Mouse (Mus musculus): ENCODE data around the gene S100a2. TPM values are rescaled to one million over a fixed set of nuclear protein-coding genes. Genes with fewer than 3 reads are reported as not detected.

Gene S100a2
- total RNA-seq, 2 experiments from 2014 or later = not detected

DNA sequence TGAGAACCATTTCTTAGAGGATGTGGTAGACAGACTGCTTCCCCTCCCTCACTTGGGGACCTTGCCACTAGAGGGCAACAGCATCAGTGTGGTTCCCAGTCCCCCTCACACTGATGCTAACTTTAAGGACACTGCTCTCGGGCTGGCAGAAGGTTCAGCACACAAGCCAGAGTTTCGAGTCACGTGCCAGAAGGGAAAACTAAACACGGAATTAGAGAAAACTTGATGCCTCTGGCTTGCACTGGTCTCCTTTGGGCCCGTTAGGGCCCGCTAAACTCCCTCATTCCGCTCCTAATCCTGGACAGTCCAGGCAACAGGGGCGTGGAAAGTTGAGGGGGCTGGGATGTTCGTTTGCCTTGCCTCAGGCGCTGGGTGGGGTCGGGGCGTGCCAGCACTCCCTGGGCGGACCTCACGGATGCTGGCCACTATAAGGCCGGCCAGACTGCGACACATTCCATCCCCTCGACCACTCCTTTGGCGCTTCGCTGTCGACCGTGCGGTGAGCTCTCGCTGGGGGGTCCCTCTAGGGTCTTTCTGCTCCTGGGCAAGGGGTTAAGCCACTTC, 22.8 kb downstream of the S100a2 start, which contains the start of gene S100a6:
Gene S100a6, plus strand, starts transcription at position 155 of the 564 bp plus-strand sequence.
- intact Hi-C loops (cut with DNase I) = loop anchor here (1.0 to 5.0 kb wide), 2 partner anchors 26 to 86 kb away; partner anchors contain the start of gene S100a14
- DNase-seq (ENCODE audit: low spot score in 2 of 2) = no peak

DNA sequence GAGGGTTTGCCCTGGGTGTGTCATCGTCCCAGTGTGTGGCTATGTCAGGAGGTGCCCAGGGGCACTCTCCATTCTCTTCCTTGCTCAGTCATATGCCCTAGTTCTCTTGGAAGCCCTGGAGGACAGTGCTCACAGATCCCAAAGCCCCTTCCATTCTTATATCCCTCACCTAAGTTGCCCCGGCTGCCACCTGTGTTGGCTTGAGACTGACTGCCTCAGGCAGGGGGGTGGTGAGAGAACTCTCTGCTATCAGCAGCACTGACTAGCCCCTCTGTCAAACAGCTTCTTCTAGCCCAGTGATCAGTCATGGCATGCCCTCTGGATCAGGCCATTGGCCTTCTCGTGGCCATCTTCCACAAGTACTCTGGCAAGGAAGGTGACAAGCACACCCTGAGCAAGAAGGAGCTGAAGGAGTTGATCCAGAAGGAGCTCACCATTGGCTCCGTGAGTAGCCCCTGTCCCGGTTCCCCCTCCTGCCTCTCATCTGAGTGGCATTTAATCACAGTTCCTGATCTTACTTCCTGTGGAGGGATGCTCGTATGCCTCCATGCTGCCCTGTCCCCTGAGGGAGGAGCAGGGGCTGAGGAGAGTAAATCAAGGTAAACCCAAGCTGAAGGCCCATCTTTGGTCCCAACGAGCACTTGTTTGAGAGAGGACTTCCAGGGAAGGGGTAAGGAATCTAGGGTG, 23.6 kb downstream of the S100a2 start:
- intact Hi-C loops (cut with DNase I) = loop anchor here (5.0 kb wide), 1 partner anchor 86 kb away; the partner anchor contains the start of gene S100a14
- DNase-seq (ENCODE audit: low spot score in 2 of 2) = no peak

GRCm38 (mm10) chr3:90614148-90614530, 24.1 kb downstream of the S100a2 start:
- intact Hi-C loops (cut with DNase I) = loop anchor here (5.0 kb wide), 1 partner anchor 87 kb away; the partner anchor contains the start of gene S100a14
- DNase-seq (ENCODE audit: low spot score in 2 of 2) = no peak

- DNase-seq (ENCODE audit: low spot score in 2 of 2) = no peak
- intact Hi-C loops (cut with DNase I) = loop anchor here (1.0 to 5.0 kb wide), 3 partner anchors 29 to 87 kb away; partner anchors contain the start of genes S100a14 and S100a7a
These were observed 24.7 kb downstream of the S100a2 start for GRCm38 (mm10) chr3:90614611-90615251.

- peak; percentile 57 to 74 for DNase-seq (ENCODE audit: low spot score in 2 of 2)
- intact Hi-C loops (cut with DNase I) = loop anchor here (1.0 to 5.0 kb wide), 2 partner anchors 30 to 37 kb away; partner anchors contain the start of gene S100a7a
These were observed 25.4 kb downstream of the S100a2 start for GRCm38 (mm10) chr3:90615415-90615814.

DNA sequence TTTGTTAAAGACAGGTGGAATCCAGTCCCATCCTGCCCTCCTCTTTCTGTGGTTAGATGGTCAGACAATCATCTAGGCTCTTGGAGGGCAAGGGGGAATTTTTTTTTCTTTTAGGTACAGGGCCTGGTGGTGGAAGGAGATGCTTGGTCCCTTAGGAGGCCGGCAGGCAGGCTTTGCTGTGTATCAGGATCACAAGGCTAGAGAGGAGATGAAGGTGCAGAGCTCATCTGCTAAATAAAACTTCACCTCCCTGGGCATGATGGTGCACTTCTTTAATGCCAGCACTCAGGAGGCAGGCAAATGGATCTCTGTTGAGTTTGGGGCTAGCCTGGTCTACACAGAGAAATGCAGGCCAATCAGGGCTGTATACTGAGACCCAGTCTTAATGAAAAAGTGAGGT, 25.9 kb downstream of the S100a2 start:
- intact Hi-C loops (cut with DNase I) = loop anchor here (1.0 to 5.0 kb wide), 2 partner anchors 31 to 36 kb away; partner anchors contain the start of gene S100a7a
- no peak for DNase-seq (ENCODE audit: low spot score in 2 of 2)

DNA sequence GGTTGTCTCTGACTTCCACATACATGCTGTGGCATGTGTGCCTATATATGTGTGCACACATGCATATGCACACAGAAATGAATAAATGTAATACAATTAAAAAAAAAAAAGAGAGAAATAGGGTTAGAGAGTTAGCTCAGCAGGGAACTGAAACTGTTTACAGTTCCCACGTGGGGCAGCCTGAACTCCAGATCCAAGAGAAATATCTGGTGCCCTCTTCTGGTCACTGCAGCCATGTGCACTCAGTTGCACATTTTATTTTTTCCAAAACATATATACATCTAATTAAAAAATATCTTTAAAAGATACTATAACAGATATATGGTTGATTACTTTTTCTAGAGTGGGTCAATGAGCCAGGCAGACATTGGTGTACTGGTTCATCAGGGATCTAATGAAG, 27.5 kb downstream of the S100a2 start:
- intact Hi-C loops (cut with DNase I) = loop anchor here (5.0 kb wide), 1 partner anchor 35 kb away; the partner anchor contains the start of gene S100a7a
- no peak for DNase-seq (ENCODE audit: low spot score in 2 of 2)

DNA sequence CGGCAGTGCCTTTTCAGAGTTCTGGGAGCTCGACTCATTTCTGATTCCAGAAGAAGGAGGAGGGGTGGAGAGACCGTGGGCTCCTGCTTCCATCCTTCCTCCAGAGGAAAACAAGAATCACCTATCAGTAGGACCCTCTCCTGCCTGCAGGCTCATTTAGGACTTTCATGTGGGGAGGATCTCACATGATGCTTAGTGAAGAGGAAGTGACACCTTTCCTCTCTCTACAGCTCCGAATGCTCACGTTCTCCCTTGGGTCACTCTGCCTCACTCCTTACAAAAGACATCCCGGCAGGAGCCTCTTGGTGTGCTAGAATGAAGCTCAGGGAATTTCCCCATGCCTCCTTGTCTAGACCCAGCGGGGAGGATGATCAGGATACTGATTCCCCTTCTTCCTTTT, 31.5 kb downstream of the S100a2 start:
- intact Hi-C loops (cut with DNase I) = no loop called here
- DNase-seq (ENCODE audit: low spot score in 2 of 2) = no peak

- no peak for DNase-seq (ENCODE audit: low spot score in 2 of 2)
- intact Hi-C loops (cut with DNase I) = no loop called here
These were observed 33.5 kb downstream of the S100a2 start for GRCm38 (mm10) chr3:90623435-90624071.

DNA sequence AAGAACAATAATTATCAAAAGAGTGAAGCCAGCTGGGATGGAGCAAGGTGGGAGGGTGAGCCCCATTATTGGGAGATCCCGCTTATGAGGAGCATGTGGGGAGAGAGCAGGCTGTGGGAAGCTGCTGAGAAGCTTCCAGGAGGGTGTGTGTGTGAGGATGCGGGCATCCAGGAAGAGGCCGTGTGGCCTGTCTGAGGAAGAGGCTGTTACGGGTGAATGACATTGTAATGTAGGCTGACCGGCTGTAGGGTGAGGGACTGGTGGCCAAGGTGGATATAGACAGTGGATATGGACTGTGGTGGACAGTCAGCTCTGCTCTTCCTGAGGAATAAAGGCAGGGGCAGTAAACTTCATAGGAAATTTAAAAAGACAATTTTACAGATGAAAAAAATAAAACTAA, 35.4 kb downstream of the S100a2 start:
- intact Hi-C loops (cut with DNase I) = no loop called here
- no peak for DNase-seq (ENCODE audit: low spot score in 2 of 2)

- no peak for DNase-seq (ENCODE audit: low spot score in 2 of 2)
- intact Hi-C loops (cut with DNase I) = no loop called here
These were observed 36.4 kb downstream of the S100a2 start for GRCm38 (mm10) chr3:90626266-90627021.

DNA sequence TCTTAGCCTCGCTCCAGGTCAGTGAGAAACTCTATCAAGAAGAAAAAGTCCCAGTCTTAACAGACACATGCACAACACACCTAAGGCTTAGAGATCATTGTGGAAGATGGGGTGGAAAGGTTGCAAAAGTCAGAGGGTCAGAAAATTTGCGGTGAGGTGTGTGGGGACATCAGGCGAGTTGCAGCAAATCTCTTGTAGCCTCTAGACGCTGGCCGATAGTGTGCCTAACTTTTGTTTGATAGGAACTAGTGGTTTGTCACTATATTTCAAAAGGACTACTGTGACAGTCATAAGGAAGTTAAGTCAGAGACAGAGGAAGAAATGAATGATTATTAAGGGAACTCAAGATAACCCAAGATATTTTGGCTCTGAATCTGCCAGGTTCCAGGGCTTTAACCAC, 37.3 kb downstream of the S100a2 start:
- no peak for DNase-seq (ENCODE audit: low spot score in 2 of 2)
- intact Hi-C loops (cut with DNase I) = no loop called here

- DNase-seq (ENCODE audit: low spot score in 2 of 2) = no peak
- intact Hi-C loops (cut with DNase I) = no loop called here
These were observed 37.8 kb downstream of the S100a2 start for GRCm38 (mm10) chr3:90627807-90628206.

GRCm38 (mm10) chr3:90629298-90629697, 39.3 kb downstream of the S100a2 start:
- intact Hi-C loops (cut with DNase I) = no loop called here
- no peak for DNase-seq (ENCODE audit: low spot score in 2 of 2)

GRCm38 (mm10) chr3:90631984-90632383, 41.9 kb downstream of the S100a2 start:
- intact Hi-C loops (cut with DNase I) = no loop called here
- no peak for DNase-seq (ENCODE audit: low spot score in 2 of 2)

DNA sequence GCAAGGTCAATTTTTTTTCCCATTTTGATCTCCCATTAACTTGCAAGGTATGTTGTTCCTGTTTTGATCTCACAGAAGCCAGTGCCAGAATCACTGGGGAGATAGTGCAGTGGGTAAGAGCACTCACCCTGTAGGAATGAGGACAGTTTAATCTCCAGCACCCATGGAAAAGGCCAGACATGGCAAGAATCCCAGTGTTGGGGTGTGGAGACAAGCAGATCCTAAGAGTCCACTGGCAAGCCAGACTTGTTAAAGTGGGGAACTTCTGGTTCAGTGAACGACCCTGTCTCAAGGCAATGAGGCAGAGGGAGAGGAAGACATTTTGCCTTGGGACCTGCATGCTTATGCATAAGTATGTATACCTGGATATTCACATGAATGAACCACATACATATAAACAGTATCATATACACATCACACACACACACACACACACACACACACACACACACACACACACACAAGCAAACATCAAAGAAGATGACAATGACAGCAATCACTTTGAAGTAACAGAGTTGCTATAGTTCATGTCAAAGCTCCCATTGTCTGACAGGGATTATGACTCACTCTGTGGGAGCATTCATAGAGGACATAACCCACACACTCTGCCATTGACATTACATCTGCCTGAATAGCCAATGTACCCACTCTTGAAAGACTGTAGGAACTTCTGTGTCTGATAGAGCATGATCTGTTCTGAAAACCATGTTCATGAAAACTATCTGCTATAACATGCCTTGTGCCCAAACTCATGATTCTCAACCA, 48.6 kb downstream of the S100a2 start:
- DNase-seq (ENCODE audit: low spot score in 2 of 2) = no peak

GRCm38 (mm10) chr3:90639511-90640154, 49.6 kb downstream of the S100a2 start:
- intact Hi-C loops (cut with DNase I) = no loop called here
- DNase-seq (ENCODE audit: low spot score in 2 of 2) = no peak

More for the DNA sequence above, 48.6 kb downstream of the S100a2 start:
- intact Hi-C loops (cut with DNase I) = no loop called here

DNA sequence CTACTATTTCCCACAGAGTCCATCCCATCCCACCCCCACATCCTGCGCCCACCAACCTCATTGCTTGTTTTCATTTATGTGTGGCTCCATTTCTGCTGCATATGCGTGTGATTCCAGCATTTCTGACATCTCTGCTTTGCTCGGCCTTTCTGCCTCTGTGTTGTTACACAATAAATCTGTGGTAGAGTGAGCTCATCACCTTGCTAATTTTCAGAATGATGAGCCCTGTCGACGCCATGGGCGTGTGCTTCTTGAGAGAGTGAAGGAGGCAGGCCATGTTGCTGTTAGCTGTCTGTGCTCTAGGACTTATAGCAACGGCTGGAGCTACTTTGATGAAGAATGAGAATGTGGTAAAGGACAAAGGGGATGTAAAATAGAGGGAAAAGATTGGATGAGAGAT, 50.9 kb downstream of the S100a2 start:
- intact Hi-C loops (cut with DNase I) = no loop called here
- no peak for DNase-seq (ENCODE audit: low spot score in 2 of 2)

Data from left cerebral cortex, postnatal 36 days (tissue).